Mouse (Mus musculus) CH12F3 (cell line): Measurements from ENCODE around the gene Slc25a11.

Source experiments
- in situ Hi-C: fragments of 300-500 bp; cut with MboI; formaldehyde crosslinking; loops from 2 replicates; pipeline ENCODE4 v1.14.3; 2020; ENCODE audit warnings: low sequenced_read_pairs

The Slc25a11 gene

GRCm38 (mm10) chr11:70646691-70647650 lies at the start of gene Slc25a11, which contains the start of gene Rnf167:
Slc25a11 (minus strand) TSS chr11:70647479.
Rnf167 (plus strand) TSS chr11:70647235.
- in situ Hi-C loops: no loop called here

- in situ Hi-C loops: no loop called here
Observed at GRCm38 (mm10) chr11:70693504-70693903, 46.2 kb upstream of the Slc25a11 start.

- in situ Hi-C loops: no loop called here
Observed at GRCm38 (mm10) chr11:70689578-70689977, 42.3 kb upstream of the Slc25a11 start.

- in situ Hi-C loops: no loop called here
Observed at GRCm38 (mm10) chr11:70688372-70688771, 41.1 kb upstream of the Slc25a11 start.

- in situ Hi-C loops: no loop called here
Observed at GRCm38 (mm10) chr11:70687601-70688199, 40.4 kb upstream of the Slc25a11 start, which contains the start of gene Camta2. Camta2 (minus strand) TSS chr11:70688105.

- in situ Hi-C loops: no loop called here
Observed at GRCm38 (mm10) chr11:70686901-70687566, 39.8 kb upstream of the Slc25a11 start.

GRCm38 (mm10) chr11:70683640-70684039 lies 36.4 kb upstream of the Slc25a11 start:
- in situ Hi-C loops: no loop called here

- in situ Hi-C loops: no loop called here
Observed at GRCm38 (mm10) chr11:70681897-70682581, 34.8 kb upstream of the Slc25a11 start.

- in situ Hi-C loops: no loop called here
Observed at GRCm38 (mm10) chr11:70681170-70681569, 33.9 kb upstream of the Slc25a11 start.

- in situ Hi-C loops: no loop called here
Observed at GRCm38 (mm10) chr11:70679894-70680293, 32.6 kb upstream of the Slc25a11 start.

- in situ Hi-C loops: no loop called here
Observed at GRCm38 (mm10) chr11:70679361-70679760, 32.1 kb upstream of the Slc25a11 start.

- in situ Hi-C loops: no loop called here
Observed at GRCm38 (mm10) chr11:70678576-70678975, 31.3 kb upstream of the Slc25a11 start.

GRCm38 (mm10) chr11:70678092-70678491 lies 30.8 kb upstream of the Slc25a11 start:
- in situ Hi-C loops: no loop called here

- in situ Hi-C loops: no loop called here
Observed at GRCm38 (mm10) chr11:70674501-70674900, 27.2 kb upstream of the Slc25a11 start.

- in situ Hi-C loops: no loop called here
Observed at GRCm38 (mm10) chr11:70674014-70674413, 26.7 kb upstream of the Slc25a11 start.

- in situ Hi-C loops: no loop called here
Observed at GRCm38 (mm10) chr11:70671333-70672047, 24.2 kb upstream of the Slc25a11 start.

GRCm38 (mm10) chr11:70670483-70670882 lies 23.2 kb upstream of the Slc25a11 start:
- in situ Hi-C loops: no loop called here

GRCm38 (mm10) chr11:70669582-70670345 lies 22.5 kb upstream of the Slc25a11 start:
- in situ Hi-C loops: no loop called here

- in situ Hi-C loops: no loop called here
Observed at GRCm38 (mm10) chr11:70668771-70669505, 21.7 kb upstream of the Slc25a11 start, which contains the start of gene Spag7. Spag7 (minus strand) TSS chr11:70669416.
